Mouse (Mus musculus): ENCODE measurements around the gene Zan.
A peak's percentile ranks its signal among the peaks of the same experiment; 100 is the strongest.

DNA sequence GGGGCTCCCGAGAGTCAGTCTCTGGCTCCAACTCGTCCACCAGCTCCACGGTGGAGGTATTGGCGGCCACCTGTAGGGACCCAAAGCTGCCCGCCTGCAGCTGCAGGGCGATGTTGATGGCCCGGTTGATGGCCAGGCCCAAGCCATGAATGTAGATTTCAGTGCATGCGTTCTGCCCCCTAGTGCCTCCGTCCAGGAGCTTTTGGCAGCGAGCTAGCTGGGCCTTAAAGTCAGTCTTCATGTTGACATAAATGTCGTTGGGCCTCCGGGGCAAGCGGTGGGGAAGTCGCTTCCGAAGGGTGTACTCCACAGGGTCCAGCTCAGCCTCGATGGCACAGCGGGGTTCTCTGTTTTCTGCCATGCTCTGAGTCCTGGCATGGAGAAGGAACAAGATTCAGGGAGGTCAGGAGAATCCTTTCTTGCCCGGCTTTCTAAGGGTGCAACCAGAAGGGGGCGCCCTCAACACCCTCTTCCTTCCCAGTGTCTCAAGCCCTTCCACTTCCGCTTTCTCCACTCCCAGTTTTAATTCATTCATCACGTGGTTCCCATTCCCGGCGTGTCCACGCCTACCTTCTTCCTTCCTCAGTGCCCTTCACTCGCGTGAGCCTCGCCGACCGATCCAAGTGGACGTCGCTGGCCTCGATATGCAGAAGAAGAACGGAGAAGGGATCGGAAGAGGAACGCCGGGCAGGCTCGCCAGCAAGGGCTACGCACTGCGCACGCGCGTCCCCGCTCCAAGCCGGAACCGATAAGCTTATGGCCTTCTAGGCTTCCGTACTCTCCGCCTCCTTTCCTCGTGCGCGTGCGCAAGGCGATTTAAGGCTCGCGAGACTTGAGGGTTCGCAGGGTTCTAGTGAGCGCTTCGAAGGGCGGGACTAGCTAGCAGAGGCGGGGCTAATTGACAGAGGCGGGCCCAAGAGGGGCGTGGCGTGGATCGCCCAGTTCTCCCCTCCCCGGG is 25.1 kb upstream of the Zan start, which contains the start of gene Pop7:
- TF ChIP-seq CTCF (IDR thresholded peaks at IDR 0.05; ENCODE audit: low read depth), result peak; percentile 94
- peak; percentile 68 for TF ChIP-seq EP300 (IDR thresholded peaks at IDR 0.05; ENCODE audit: low read depth)

All from liver, embryonic 14.5 days (tissue).